Mouse (Mus musculus) heart, adult 8-10 months (tissue): Measurements from ENCODE around the gene Lzts2. TPM values are rescaled to one million over a fixed set of nuclear protein-coding genes. Genes with fewer than 3 reads are reported as not detected.

ENCODE experiments used
- DNase-seq: peaks from one replicate; pipeline ENCODE4 v3.0.0; 2022; ENCODE audit warnings: low spot score
- total RNA-seq, 4 experiments: library from RNA; stranded (reverse); gene quantifications; 2 replicates each; pipeline ENCODE4 v1.2.4; 2022

Gene Lzts2
- total RNA-seq, 4 experiments from 2014 or later: 53.9 to 70.5 (median 63.8) TPM

- DNase-seq: no peak
These were observed 10.3 kb upstream of the Lzts2 start for GRCm38 (mm10) chr19:45003740-45004516.

GRCm38 (mm10) chr19:45005444-45005843 lies 8.8 kb upstream of the Lzts2 start, which contains the start of gene Twnk:
Twnk (plus strand) TSS chr19:45005663.
- no peak for DNase-seq

- DNase-seq: peak; percentile 94
These were observed 8.1 kb upstream of the Lzts2 start, which contains the start of gene Mrpl43 for GRCm38 (mm10) chr19:45005957-45006712. Mrpl43 (minus strand) TSS chr19:45006442.

GRCm38 (mm10) chr19:45007021-45007420 lies 7.2 kb upstream of the Lzts2 start:
- no peak for DNase-seq

GRCm38 (mm10) chr19:45007425-45008191 lies 6.6 kb upstream of the Lzts2 start:
- DNase-seq: no peak

GRCm38 (mm10) chr19:45010646-45011045 lies 3.6 kb upstream of the Lzts2 start:
- DNase-seq: no peak

GRCm38 (mm10) chr19:45012219-45012618 lies 2.0 kb upstream of the Lzts2 start:
- no peak for DNase-seq

- no peak for DNase-seq
These were observed 1.6 kb upstream of the Lzts2 start for GRCm38 (mm10) chr19:45012636-45013035.

- no peak for DNase-seq
These were observed 511 bp upstream of the Lzts2 start for GRCm38 (mm10) chr19:45013581-45014225.

- peak; percentile 52 for DNase-seq
These were observed 778 bp downstream of the Lzts2 start for GRCm38 (mm10) chr19:45014981-45015402.

- DNase-seq: peak; percentile 55
These were observed 1.5 kb downstream of the Lzts2 start for GRCm38 (mm10) chr19:45015518-45016281.

GRCm38 (mm10) chr19:45016341-45017215 lies 2.4 kb downstream of the Lzts2 start:
- peak; percentile 82 for DNase-seq

- peak; percentile 80 for DNase-seq
These were observed 3.1 kb downstream of the Lzts2 start for GRCm38 (mm10) chr19:45017216-45017771.

- peak; percentile 82 for DNase-seq
These were observed 3.7 kb downstream of the Lzts2 start for GRCm38 (mm10) chr19:45017909-45018308.

- DNase-seq: no peak
These were observed 4.2 kb downstream of the Lzts2 start for GRCm38 (mm10) chr19:45018351-45018831.

- DNase-seq: peak; percentile 85
These were observed 6.1 kb downstream of the Lzts2 start for GRCm38 (mm10) chr19:45020348-45020747.

GRCm38 (mm10) chr19:45021362-45021761 lies 7.1 kb downstream of the Lzts2 start:
- DNase-seq: no peak

- DNase-seq: no peak
These were observed 9.8 kb downstream of the Lzts2 start for GRCm38 (mm10) chr19:45023993-45024392.

- DNase-seq: no peak
These were observed 10.6 kb downstream of the Lzts2 start for GRCm38 (mm10) chr19:45024775-45025174.
